Mouse (Mus musculus) brain, embryonic 14.5 days (tissue): ENCODE measurements at regions not wholly inside any gene's neighbourhood (a gene's known extent, or its start where the extent isn't known, plus 50 kb on each side); places are given as distances from the start of the nearest gene placed in this dataset.
A peak's percentile ranks its signal among the peaks of the same experiment; 100 is the strongest.

ENCODE experiments used
- DNase-seq: peaks from one replicate; pipeline ENCODE4 v3.0.0-alpha.2; 2011; ENCODE audit warnings: low read depth
- CTCF ChIP-seq: fragments of 200-500 bp; IDR thresholded peaks from 2 replicates; pipeline ENCODE4 v1.5.1; 2012; ENCODE audit warnings: inconsistent platforms, mild to moderate bottlenecking, moderate library complexity, borderline replicate concordance; ENCODE audit not compliant: insufficient read depth, insufficient read length; ENCODE audit errors: extremely low read depth
- POLR2A ChIP-seq: fragments of 200-500 bp; IDR thresholded peaks from 2 replicates; pipeline ENCODE4 v1.6.1; 2012; ENCODE audit warnings: mild to moderate bottlenecking, inconsistent platforms, borderline replicate concordance; ENCODE audit not compliant: poor library complexity, insufficient read depth, insufficient read length, severe bottlenecking; ENCODE audit errors: extremely low read depth

DNA sequence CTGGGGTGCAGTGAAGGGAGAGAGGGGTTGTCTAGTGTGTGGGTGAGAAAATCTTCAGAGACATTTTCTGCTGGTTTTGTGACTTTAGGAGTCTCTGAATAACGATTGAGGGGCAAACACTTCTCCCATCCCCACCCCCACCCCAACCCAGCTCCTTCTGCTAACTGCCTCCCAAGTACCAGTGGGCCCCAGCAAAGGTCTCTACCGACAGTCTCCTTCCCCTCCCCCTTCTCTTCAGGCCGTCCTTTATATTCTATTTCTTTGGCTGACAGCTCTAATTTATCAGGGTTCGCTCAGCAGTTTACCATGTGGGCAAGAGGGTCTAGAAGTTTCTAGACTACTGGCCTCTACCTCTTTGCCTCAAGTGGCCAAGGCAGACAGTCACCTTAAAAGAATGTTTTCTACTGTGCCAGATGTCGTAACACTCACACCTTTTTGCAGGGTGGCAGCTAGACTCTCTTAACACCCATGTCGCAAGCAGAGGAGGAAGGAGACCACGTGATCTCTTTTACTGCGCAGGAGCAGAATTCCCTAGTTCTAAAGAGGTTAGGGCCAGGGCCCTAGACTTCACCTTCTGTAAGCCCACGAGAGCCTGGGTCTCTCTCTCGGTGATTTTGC lies 66.8 kb upstream of the Serp2 start:
- TF ChIP-seq POLR2A (no peak), CTCF (no peak)
- peak; percentile 53 for DNase-seq

DNA sequence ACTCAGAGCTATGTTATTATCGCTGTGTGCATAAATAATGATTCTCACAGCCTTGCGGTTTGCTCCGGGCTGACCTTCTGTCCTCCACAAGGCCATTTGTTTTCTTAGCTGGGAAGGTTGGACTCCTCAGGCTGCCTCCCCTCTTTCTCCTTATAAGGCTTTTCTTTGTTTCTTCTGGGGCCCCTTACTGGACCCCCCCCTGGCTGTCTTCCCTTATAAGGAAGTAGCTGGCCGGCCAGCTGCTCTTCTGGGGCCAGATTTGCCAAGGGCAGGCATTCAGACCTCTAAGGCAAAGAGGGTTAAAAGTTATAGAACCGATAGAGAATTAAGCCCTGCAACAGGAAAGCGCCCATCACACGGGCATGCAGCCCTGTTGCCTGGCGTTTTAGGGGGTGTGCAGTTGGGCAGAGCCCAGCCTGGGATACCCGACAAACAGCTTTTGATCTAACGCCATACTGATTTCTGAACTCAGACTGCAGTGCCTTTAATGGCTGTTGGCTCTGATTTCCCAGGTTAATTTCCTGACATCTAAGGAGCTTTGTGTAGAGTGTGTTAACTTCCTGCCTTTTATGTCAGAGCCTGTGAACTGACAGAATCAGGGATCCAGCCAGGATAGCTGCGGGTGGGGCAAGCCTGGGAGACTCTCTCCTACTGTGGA lies 66.1 kb upstream of the Serp2 start:
- no peak for TF ChIP-seq CTCF
- TF ChIP-seq POLR2A = no peak
- peak; percentile 80 for DNase-seq

GRCm38 (mm10) chr14:76619038-76619409 lies 62.3 kb upstream of the Serp2 start:
- DNase-seq = peak; percentile 57
- TF ChIP-seq POLR2A (no peak), CTCF (no peak)

- TF ChIP-seq CTCF = no peak
- no peak for TF ChIP-seq POLR2A
- DNase-seq = peak; percentile 61
Observed at GRCm38 (mm10) chr14:76618331-76619037, 61.8 kb upstream of the Serp2 start.

- TF ChIP-seq CTCF (no peak), POLR2A (no peak)
- no peak for DNase-seq
Observed at GRCm38 (mm10) chr14:76617889-76618288, 61.2 kb upstream of the Serp2 start.

- TF ChIP-seq POLR2A (no peak), CTCF (no peak)
- peak; percentile 90 for DNase-seq
Observed at GRCm38 (mm10) chr14:76617447-76617846, 60.8 kb upstream of the Serp2 start.

- TF ChIP-seq POLR2A (no peak), CTCF (no peak)
- no peak for DNase-seq
Observed at GRCm38 (mm10) chr14:76616367-76616683, 59.6 kb upstream of the Serp2 start.

- TF ChIP-seq CTCF (no peak), POLR2A (no peak)
- DNase-seq = no peak
Observed at GRCm38 (mm10) chr14:76615603-76616366, 59.1 kb upstream of the Serp2 start.

DNA sequence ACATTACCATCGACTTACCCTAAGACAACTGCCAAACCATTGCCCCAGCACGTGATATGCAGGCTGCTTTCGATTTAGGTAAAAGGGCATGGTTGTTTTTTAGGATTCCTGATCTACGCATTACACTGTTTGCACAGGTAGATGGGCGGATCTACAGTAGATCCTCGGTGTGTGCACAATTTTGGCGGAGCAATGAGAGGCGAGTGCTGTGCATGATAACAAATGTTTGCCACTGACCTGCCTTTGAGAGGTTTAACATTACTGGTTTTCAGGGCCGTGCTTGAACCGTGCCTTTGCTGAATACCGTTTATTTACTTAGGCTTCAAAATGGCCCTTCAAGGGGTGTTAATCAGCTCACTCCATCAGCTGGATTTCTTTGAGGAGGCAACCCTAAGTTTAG lies 58.5 kb upstream of the Serp2 start:
- TF ChIP-seq CTCF (no peak), POLR2A (no peak)
- DNase-seq = no peak

DNA sequence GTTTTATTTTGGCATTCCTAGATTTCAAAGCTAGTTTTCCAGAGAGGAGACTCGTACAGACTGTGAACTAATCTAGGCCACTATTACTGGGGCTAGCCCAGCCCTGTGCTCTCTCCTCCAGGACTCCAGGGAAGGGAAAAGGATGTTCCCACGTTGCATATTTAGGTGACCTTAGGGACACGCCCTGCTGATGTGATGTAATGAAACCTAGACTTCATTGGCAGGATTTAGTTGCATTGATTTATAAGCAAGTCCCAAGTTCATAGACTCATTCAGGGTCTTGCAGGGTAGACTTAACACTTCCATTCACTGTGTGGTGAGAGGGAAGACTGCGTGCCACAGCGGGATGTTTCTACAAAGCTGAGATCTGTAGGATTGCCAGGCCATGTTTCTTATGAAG lies 58.0 kb upstream of the Serp2 start:
- no peak for DNase-seq
- no peak for TF ChIP-seq POLR2A
- no peak for TF ChIP-seq CTCF

- DNase-seq = no peak
Observed at GRCm38 (mm10) chr14:76613604-76614003, 56.9 kb upstream of the Serp2 start.

More at GRCm38 (mm10) chr14:76613604-76614003, 56.9 kb upstream of the Serp2 start:
- no peak for TF ChIP-seq CTCF
- no peak for TF ChIP-seq POLR2A
